Mouse (Mus musculus): ENCODE measurements around the gene Ankrd34a. TPM values are rescaled to one million over a fixed set of nuclear protein-coding genes. Genes with fewer than 3 reads are reported as not detected.

The Ankrd34a gene
- polyA plus RNA-seq, 1 experiment from 2014 or later, result 0.44 TPM

- H3K4me1 ChIP-seq, result peaks cover 51% of the 10 kb centered on the region
- WGBS (ENCODE audit: insufficient replicate concordance), result 34% methylated on average over 1 of the region's 1 CpGs
- no peak overlapping the region for H3K9ac ChIP-seq
- no peak for ATAC-seq
- peaks cover 50% of the 10 kb centered on the region for H3K36me3 ChIP-seq
- no peak overlapping the region for H3K4me3 ChIP-seq
- no peaks in the 10 kb centered on the region for H3K9me3 ChIP-seq (replicated peaks)
- H3K4me2 ChIP-seq, result no peak overlapping the region
- H3K27ac ChIP-seq, result no peak overlapping the region; the same call in 1 of the 2 replicates
- H3K27me3 ChIP-seq (replicated peaks), result no peaks in the 10 kb centered on the region
Observed at GRCm38 (mm10) chr3:96634015-96634414, 37.6 kb downstream of the Ankrd34a start.

GRCm38 (mm10) chr3:96634928-96635879 is 38.8 kb downstream of the Ankrd34a start, which contains the start of the genes Pex11b and Gm42957:
Pex11b (plus strand) TSS chr3:96635376.
Gm42957 (plus strand) TSS chr3:96635474.
- H3K27me3 ChIP-seq (replicated peaks), result no peaks in the 10 kb centered on the region
- peak within 1 kb of the TSS; percentile 90 for H3K4me3 ChIP-seq
- peak within 1 kb of the TSS; percentile 85 for H3K27ac ChIP-seq
- peak within 1 kb of the TSS; percentile 91 for H3K4me2 ChIP-seq
- H3K9me3 ChIP-seq (replicated peaks), result no peaks in the 10 kb centered on the region
- WGBS (ENCODE audit: insufficient replicate concordance), result 2% methylated on average over 60 of the region's 60 CpGs
- peaks cover 61% of the 10 kb centered on the region for H3K36me3 ChIP-seq
- ATAC-seq, result peak; percentile 89
- H3K9ac ChIP-seq, result peak within 1 kb of the TSS; percentile 97
- H3K4me1 ChIP-seq, result peaks cover 48% of the 10 kb centered on the region

GRCm38 (mm10) chr3:96635906-96636305 is 39.5 kb downstream of the Ankrd34a start:
- Histone ChIP-seq H3K4me3 (peak overlapping the region; percentile 90), H3K27me3 (replicated peaks) (no peaks in the 10 kb centered on the region), H3K9me3 (replicated peaks) (no peaks in the 10 kb centered on the region), H3K4me1 (peaks cover 43% of the 10 kb centered on the region), H3K9ac (peak overlapping the region; percentile 97), H3K27ac (peak overlapping the region; percentile 85), H3K4me2 (peak overlapping the region; percentile 91), H3K36me3 (peaks cover 63% of the 10 kb centered on the region)
- 8% methylated on average over 15 of the region's 15 CpGs for WGBS (ENCODE audit: insufficient replicate concordance)
- peak; percentile 23; the same call in 1 of the 2 replicates for ATAC-seq

- Histone ChIP-seq H3K27ac (peak overlapping the region; percentile 85; the same call in 1 of the 2 replicates), H3K4me3 (peak overlapping the region; percentile 90), H3K36me3 (peaks cover 63% of the 10 kb centered on the region), H3K9ac (peak overlapping the region; percentile 97), H3K27me3 (replicated peaks) (no peaks in the 10 kb centered on the region), H3K4me1 (peaks cover 37% of the 10 kb centered on the region), H3K4me2 (peak overlapping the region; percentile 91), H3K9me3 (replicated peaks) (no peaks in the 10 kb centered on the region)
- 49% methylated on average over 11 of the region's 11 CpGs for WGBS (ENCODE audit: insufficient replicate concordance)
- no peak for ATAC-seq
Observed at GRCm38 (mm10) chr3:96636448-96636847, 40.0 kb downstream of the Ankrd34a start.

- peaks cover 56% of the 10 kb centered on the region for H3K36me3 ChIP-seq
- no peak for ATAC-seq
- WGBS (ENCODE audit: insufficient replicate concordance), result 52% methylated on average over 1 of the region's 1 CpGs
- peaks cover 27% of the 10 kb centered on the region for H3K4me1 ChIP-seq
- H3K4me2 ChIP-seq, result no peak overlapping the region
- H3K27ac ChIP-seq, result no peak overlapping the region
- no peak overlapping the region for H3K4me3 ChIP-seq
- no peaks in the 10 kb centered on the region for H3K27me3 ChIP-seq (replicated peaks)
- no peak overlapping the region for H3K9ac ChIP-seq
- no peaks in the 10 kb centered on the region for H3K9me3 ChIP-seq (replicated peaks)
Observed at GRCm38 (mm10) chr3:96639219-96639618, 42.8 kb downstream of the Ankrd34a start.

- Histone ChIP-seq H3K4me2 (no peak within 1 kb of the TSS), H3K27me3 (replicated peaks) (no peaks in the 10 kb centered on the region), H3K4me1 (no peaks in the 10 kb centered on the region), H3K4me3 (no peak within 1 kb of the TSS), H3K36me3 (peaks cover 29% of the 10 kb centered on the region), H3K9me3 (replicated peaks) (no peaks in the 10 kb centered on the region), H3K9ac (no peak within 1 kb of the TSS), H3K27ac (no peak within 1 kb of the TSS)
- ATAC-seq, result 0 out of 2 replicates have a peak, but pooled peaks have one; percentile 43
- 74% methylated on average over 7 of the region's 7 CpGs for WGBS (ENCODE audit: insufficient replicate concordance)
Observed at GRCm38 (mm10) chr3:96645018-96645649, 48.7 kb downstream of the Ankrd34a start, which contains the start of gene Itga10. Itga10 (plus strand) TSS chr3:96645584.

GRCm38 (mm10) chr3:96647365-96647764 is 50.9 kb downstream of the Ankrd34a start:
- Histone ChIP-seq H3K4me2 (no peak overlapping the region), H3K36me3 (peaks cover 17% of the 10 kb centered on the region), H3K27me3 (replicated peaks) (no peaks in the 10 kb centered on the region), H3K27ac (no peak overlapping the region), H3K9ac (no peak overlapping the region), H3K9me3 (replicated peaks) (no peaks in the 10 kb centered on the region), H3K4me1 (no peaks in the 10 kb centered on the region), H3K4me3 (no peak overlapping the region)
- ATAC-seq, result no peak
- 74% methylated on average over 3 of the region's 3 CpGs for WGBS (ENCODE audit: insufficient replicate concordance)

Other genes starting within 250 kb of the Ankrd34a start
- not detected in 2 replicates for gene BC107364, start 144.3 kb upstream of the Ankrd34a start, polyA plus RNA-seq (2016; fragmentation: Nextera tagmentation; extraction: Ambion mirVana)
- 0.68 and 0.98 TPM in 2 replicates for gene Hfe2, start 71.5 kb upstream of the Ankrd34a start, polyA plus RNA-seq (2016; fragmentation: Nextera tagmentation; extraction: Ambion mirVana)
- 28.6 and 29.9 TPM in 2 replicates for gene Txnip, start 38.7 kb upstream of the Ankrd34a start, polyA plus RNA-seq (2016; fragmentation: Nextera tagmentation; extraction: Ambion mirVana)
- gene Gm16253, start 19.7 kb upstream of the Ankrd34a start, polyA plus RNA-seq (2016; fragmentation: Nextera tagmentation; extraction: Ambion mirVana), result 0.24 and 0.26 TPM in 2 replicates
- 16.7 and 19.8 TPM in 2 replicates for gene Polr3gl, start 2.5 kb upstream of the Ankrd34a start, polyA plus RNA-seq (2016; fragmentation: Nextera tagmentation; extraction: Ambion mirVana)
- gene Lix1l, start 4.5 kb downstream of the Ankrd34a start, polyA plus RNA-seq (2016; fragmentation: Nextera tagmentation; extraction: Ambion mirVana), result 0.92 and 1.2 TPM in 2 replicates
- gene Rbm8a, start 33.3 kb downstream of the Ankrd34a start, polyA plus RNA-seq (2016; fragmentation: Nextera tagmentation; extraction: Ambion mirVana), result 92.6 and 104 TPM in 2 replicates
- gene Pex11b, start 38.7 kb downstream of the Ankrd34a start, polyA plus RNA-seq (2016; fragmentation: Nextera tagmentation; extraction: Ambion mirVana), result 24.9 and 25.6 TPM in 2 replicates
- 0.05 TPM in 2 replicates for gene Gm42957, start 38.8 kb downstream of the Ankrd34a start, polyA plus RNA-seq (2016; fragmentation: Nextera tagmentation; extraction: Ambion mirVana)
- 0.25 and 0.30 TPM in 2 replicates for gene Itga10, start 48.9 kb downstream of the Ankrd34a start, polyA plus RNA-seq (2016; fragmentation: Nextera tagmentation; extraction: Ambion mirVana)
- 0.26 and 0.31 TPM in 2 replicates for gene Ankrd35, start 73.5 kb downstream of the Ankrd34a start, polyA plus RNA-seq (2016; fragmentation: Nextera tagmentation; extraction: Ambion mirVana)
- 10.1 and 11.0 TPM in 2 replicates for gene Pias3, start 99.7 kb downstream of the Ankrd34a start, polyA plus RNA-seq (2016; fragmentation: Nextera tagmentation; extraction: Ambion mirVana)
- 1.4 and 1.5 TPM in 2 replicates for gene Nudt17, start 111.9 kb downstream of the Ankrd34a start, polyA plus RNA-seq (2016; fragmentation: Nextera tagmentation; extraction: Ambion mirVana)
- 30.1 and 30.9 TPM in 2 replicates for gene Polr3c, start 131.0 kb downstream of the Ankrd34a start, polyA plus RNA-seq (2016; fragmentation: Nextera tagmentation; extraction: Ambion mirVana)
- 38.4 and 40.9 TPM in 2 replicates for gene Rnf115, start 131.0 kb downstream of the Ankrd34a start, polyA plus RNA-seq (2016; fragmentation: Nextera tagmentation; extraction: Ambion mirVana)
- gene Pdzk1, start 232.6 kb downstream of the Ankrd34a start, polyA plus RNA-seq (2016; fragmentation: Nextera tagmentation; extraction: Ambion mirVana), result 6.1 and 6.4 TPM in 2 replicates
- gene Cd160, start 232.7 kb downstream of the Ankrd34a start, polyA plus RNA-seq (2016; fragmentation: Nextera tagmentation; extraction: Ambion mirVana), result 0.08 and 0.13 TPM in 2 replicates